Mouse (Mus musculus): ENCODE measurements around the gene Ctsh. TPM values are rescaled to one million over a fixed set of nuclear protein-coding genes. Genes with fewer than 3 reads are reported as not detected.
"Not testable (repeated sequence)": the region's sequence is repeated elsewhere in the genome, so short reads cannot be mapped to it uniquely, and the experiment has no call there.

Ctsh gene
- polyA plus RNA-seq, 1 experiment from 2014 or later = 6.0 TPM

DNA sequence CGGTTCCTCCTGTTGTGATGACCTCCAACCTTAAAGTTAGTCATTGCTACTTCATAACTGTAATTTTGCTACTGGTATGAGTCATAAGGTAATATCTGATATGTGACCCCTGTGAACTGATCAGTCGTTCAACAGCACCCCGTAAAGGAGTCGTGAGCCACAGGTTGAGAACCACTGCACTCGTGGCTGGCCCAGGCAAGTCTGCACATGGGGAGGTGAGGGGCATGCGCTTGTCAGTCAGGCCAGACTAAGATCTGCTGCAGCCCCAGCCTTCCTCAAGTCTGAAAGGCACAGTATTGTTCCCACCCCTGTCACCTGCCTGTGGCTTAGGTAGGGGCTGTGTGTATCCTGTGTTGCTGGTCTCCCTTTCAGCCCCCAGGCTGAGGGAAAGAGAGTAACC, 14.8 kb downstream of the Ctsh start:
- Histone ChIP-seq H3K9ac (ENCODE audit: low read length) (no peak overlapping the region), H3K4me2 (no peak overlapping the region), H3K27ac (ENCODE audit: low read depth, low read length) (no peak overlapping the region), H3K27me3 (ENCODE audit: control insufficient read depth, insufficient read depth, low read length) (no peaks in the 10 kb centered on the region), H3K36me3 (ENCODE audit: control insufficient read depth, insufficient read depth, low read length) (no peaks in the 10 kb centered on the region), H3K4me1 (ENCODE audit: control insufficient read depth, insufficient read depth, low read length) (peaks cover 5% of the 10 kb centered on the region), H3K9me3 (ENCODE audit: control insufficient read depth, low read length) (no peaks in the 10 kb centered on the region), H3K4me3 (ENCODE audit: low read depth, low read length) (no peak overlapping the region)
- DNase-seq (ENCODE audit: low spot score, missing footprints) (no peak), ATAC-seq (ENCODE audit: low FRiP score) (no peak)
- WGBS = 90% methylated on average over 6 of the region's 6 CpGs

DNA sequence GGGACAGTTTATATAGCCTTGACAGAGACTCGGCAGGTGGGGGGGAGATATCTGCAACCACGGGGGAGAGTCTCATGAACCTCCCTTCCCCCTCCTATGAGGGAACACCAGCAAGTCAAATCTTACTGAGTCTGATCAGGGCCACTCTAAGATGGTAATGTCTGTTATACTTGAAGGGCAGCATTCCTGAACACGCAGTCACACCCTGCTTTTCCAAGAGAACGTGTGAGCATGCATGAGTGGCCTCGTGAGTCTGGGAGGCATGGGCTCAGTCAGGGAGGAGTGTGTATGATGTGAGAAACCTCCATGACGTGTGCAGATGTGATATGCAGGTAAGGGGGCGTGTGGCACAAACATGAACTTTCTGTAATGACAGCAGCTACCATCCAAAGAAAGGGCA, 15.5 kb downstream of the Ctsh start:
- H3K36me3 ChIP-seq (ENCODE audit: control insufficient read depth, insufficient read depth, low read length) = no peaks in the 10 kb centered on the region
- H3K27me3 ChIP-seq (ENCODE audit: control insufficient read depth, insufficient read depth, low read length) = no peaks in the 10 kb centered on the region
- H3K9ac ChIP-seq (ENCODE audit: low read length) = no peak overlapping the region
- ATAC-seq (ENCODE audit: low FRiP score) (no peak), DNase-seq (ENCODE audit: low spot score, missing footprints) (no peak)
- H3K4me1 ChIP-seq (ENCODE audit: control insufficient read depth, insufficient read depth, low read length) = peaks cover 5% of the 10 kb centered on the region
- H3K9me3 ChIP-seq (ENCODE audit: control insufficient read depth, low read length) = no peaks in the 10 kb centered on the region
- no peak overlapping the region for H3K4me2 ChIP-seq
- no peak overlapping the region for H3K4me3 ChIP-seq (ENCODE audit: low read depth, low read length)
- 81% methylated on average over 7 of the region's 7 CpGs for WGBS
- H3K27ac ChIP-seq (ENCODE audit: low read depth, low read length) = no peak overlapping the region

DNA sequence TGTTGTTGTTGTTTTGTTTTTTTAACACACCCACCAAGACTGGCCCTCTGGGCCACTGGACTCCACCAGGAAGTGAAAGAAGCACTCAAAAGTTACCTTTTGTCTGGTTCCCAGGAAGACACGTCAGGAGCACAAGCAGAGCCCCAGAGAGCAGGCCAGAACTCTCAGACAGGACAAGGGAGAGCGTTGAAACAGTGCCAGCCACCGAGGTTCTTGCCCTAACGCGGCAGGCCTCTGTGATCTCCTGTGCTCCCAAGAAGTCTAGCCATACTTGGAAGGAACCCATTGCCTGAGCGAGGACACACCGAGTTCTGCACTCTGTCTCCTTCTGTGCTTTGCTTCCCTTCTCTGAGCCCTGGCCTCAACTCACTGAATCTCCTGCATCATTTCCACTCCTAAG, 16.2 kb downstream of the Ctsh start:
- ATAC-seq (ENCODE audit: low FRiP score) (no peak), DNase-seq (ENCODE audit: low spot score, missing footprints) (no peak)
- Histone ChIP-seq H3K4me3 (ENCODE audit: low read depth, low read length) (no peak overlapping the region), H3K27me3 (ENCODE audit: control insufficient read depth, insufficient read depth, low read length) (no peaks in the 10 kb centered on the region), H3K4me1 (ENCODE audit: control insufficient read depth, insufficient read depth, low read length) (peaks cover 5% of the 10 kb centered on the region), H3K27ac (ENCODE audit: low read depth, low read length) (no peak overlapping the region), H3K36me3 (ENCODE audit: control insufficient read depth, insufficient read depth, low read length) (no peaks in the 10 kb centered on the region), H3K4me2 (no peak overlapping the region), H3K9me3 (ENCODE audit: control insufficient read depth, low read length) (no peaks in the 10 kb centered on the region), H3K9ac (ENCODE audit: low read length) (no peak overlapping the region)
- 85% methylated on average over 7 of the region's 7 CpGs for WGBS

DNA sequence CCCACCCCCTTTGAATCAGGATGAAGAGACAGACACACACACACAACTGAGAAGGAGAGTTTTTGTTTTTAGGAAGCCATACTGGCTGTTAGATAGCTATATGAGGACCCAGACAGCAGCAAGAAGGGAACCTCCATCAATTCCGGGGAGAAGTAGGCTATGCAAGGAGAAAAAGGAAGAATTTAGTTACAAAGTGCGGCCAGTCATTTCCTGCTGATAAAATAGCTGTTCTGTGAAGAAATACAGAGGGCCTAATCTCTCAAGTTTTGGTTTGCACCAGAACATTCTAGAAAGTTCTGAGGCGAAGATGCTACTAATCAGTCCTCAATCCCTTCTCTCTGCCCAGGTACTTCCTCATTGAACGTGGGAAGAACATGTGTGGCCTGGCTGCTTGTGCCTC, 21.4 kb downstream of the Ctsh start:
- Histone ChIP-seq H3K27me3 (ENCODE audit: control insufficient read depth, insufficient read depth, low read length) (no peaks in the 10 kb centered on the region), H3K27ac (ENCODE audit: low read depth, low read length) (no peak overlapping the region), H3K9ac (ENCODE audit: low read length) (no peak overlapping the region), H3K4me1 (ENCODE audit: control insufficient read depth, insufficient read depth, low read length) (peaks cover 5% of the 10 kb centered on the region), H3K9me3 (ENCODE audit: control insufficient read depth, low read length) (no peaks in the 10 kb centered on the region), H3K4me3 (ENCODE audit: low read depth, low read length) (no peak overlapping the region), H3K4me2 (no peak overlapping the region), H3K36me3 (ENCODE audit: control insufficient read depth, insufficient read depth, low read length) (no peaks in the 10 kb centered on the region)
- 81% methylated on average over 4 of the region's 4 CpGs for WGBS
- ATAC-seq (ENCODE audit: low FRiP score) (no peak), DNase-seq (ENCODE audit: low spot score, missing footprints) (no peak)

DNA sequence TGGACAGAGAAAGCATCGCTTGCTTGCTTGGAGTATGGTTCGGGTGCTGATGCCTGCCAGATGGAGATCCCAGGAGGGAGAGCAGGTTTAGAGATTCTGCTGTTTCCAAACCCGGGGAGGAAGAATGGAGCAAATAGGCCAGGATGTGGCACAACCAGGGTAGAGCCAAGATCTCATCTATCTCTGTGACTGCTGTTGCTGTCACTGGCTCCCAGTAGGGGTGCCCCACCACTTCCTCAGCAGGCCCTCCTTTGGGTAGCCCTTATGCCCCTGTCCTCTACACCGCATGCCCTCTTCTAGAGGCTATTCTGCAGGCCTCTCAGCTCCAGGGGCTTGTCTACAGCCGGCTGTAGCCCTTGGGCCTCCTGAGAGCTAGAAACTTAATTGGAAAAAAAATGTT, 22.2 kb downstream of the Ctsh start:
- Histone ChIP-seq H3K9me3 (ENCODE audit: control insufficient read depth, low read length) (no peaks in the 10 kb centered on the region), H3K27me3 (ENCODE audit: control insufficient read depth, insufficient read depth, low read length) (no peaks in the 10 kb centered on the region), H3K9ac (ENCODE audit: low read length) (no peak overlapping the region), H3K27ac (ENCODE audit: low read depth, low read length) (no peak overlapping the region), H3K4me3 (ENCODE audit: low read depth, low read length) (no peak overlapping the region), H3K4me1 (ENCODE audit: control insufficient read depth, insufficient read depth, low read length) (no peaks in the 10 kb centered on the region), H3K4me2 (no peak overlapping the region), H3K36me3 (ENCODE audit: control insufficient read depth, insufficient read depth, low read length) (no peaks in the 10 kb centered on the region)
- no peak for ATAC-seq (ENCODE audit: low FRiP score)
- no peak for DNase-seq (ENCODE audit: low spot score, missing footprints)
- WGBS = 83% methylated on average over 5 of the region's 5 CpGs

DNA sequence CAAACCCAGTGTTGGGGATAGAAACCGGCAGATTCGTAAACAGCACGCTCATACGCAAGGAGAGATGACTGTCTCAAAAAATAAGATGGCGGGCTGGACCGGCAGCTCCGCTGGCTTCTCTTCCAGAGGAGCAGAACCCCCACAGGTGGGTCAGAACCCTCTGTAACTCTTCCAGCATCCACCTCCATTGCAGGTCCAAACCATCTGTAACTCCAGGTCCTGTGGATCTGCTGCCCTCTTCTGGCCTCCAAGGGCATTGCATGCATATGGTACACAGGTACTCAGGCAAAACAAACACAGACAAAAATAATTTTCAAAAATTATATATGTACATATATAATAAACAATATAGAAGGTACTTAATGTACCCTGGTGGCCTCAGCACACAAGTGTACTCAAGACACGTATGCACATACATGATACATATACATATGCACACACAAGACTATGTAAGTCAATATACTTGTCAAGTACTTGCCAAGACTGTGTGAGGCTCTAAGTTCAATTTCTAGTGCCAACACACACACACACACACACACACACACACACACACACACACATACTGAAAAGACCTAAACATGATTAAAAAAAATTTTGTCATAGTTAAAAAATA, 23.0 kb downstream of the Ctsh start:
- WGBS = 50% methylated on average over 8 of the region's 8 CpGs
- no peaks in the 10 kb centered on the region for H3K36me3 ChIP-seq (ENCODE audit: control insufficient read depth, insufficient read depth, low read length)
- H3K4me3 ChIP-seq (ENCODE audit: low read depth, low read length) = no peak overlapping the region
- H3K27ac ChIP-seq (ENCODE audit: low read depth, low read length) = no peak overlapping the region
- no peak overlapping the region for H3K4me2 ChIP-seq
- H3K9ac ChIP-seq (ENCODE audit: low read length) = no peak overlapping the region
- ATAC-seq (ENCODE audit: low FRiP score) = peak; percentile 70
- no peaks in the 10 kb centered on the region for H3K9me3 ChIP-seq (ENCODE audit: control insufficient read depth, low read length)
- H3K27me3 ChIP-seq (ENCODE audit: control insufficient read depth, insufficient read depth, low read length) = no peaks in the 10 kb centered on the region
- no peak for DNase-seq (ENCODE audit: low spot score, missing footprints)
- no peaks in the 10 kb centered on the region for H3K4me1 ChIP-seq (ENCODE audit: control insufficient read depth, insufficient read depth, low read length)

DNA sequence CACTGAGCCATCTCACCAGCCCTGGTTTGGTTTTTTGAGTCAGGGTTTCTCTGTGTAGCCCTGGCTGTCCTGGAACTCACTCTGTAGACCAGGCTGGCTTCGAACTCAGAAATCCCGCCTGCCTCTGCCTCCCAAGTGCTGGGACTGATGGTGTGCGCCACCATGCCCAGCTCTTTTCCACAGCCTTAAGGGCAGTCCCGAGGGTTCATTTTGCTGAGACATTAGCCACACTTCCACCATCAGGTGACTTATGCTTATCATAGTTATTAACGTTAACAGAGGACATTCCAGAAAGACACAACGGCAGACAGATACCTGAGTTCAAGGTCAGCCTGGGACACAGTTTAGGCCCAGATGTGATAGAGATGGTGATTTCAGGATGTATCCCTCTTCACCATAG, 28.0 kb downstream of the Ctsh start:
- ATAC-seq (ENCODE audit: low FRiP score); DNase-seq (ENCODE audit: low spot score, missing footprints); H3K27me3 ChIP-seq (ENCODE audit: control insufficient read depth, insufficient read depth, low read length); H3K4me3 ChIP-seq (ENCODE audit: low read depth, low read length); H3K36me3 ChIP-seq (ENCODE audit: control insufficient read depth, insufficient read depth, low read length); H3K9me3 ChIP-seq (ENCODE audit: control insufficient read depth, low read length); H3K4me2 ChIP-seq; H3K9ac ChIP-seq (ENCODE audit: low read length); H3K27ac ChIP-seq (ENCODE audit: low read depth, low read length); H3K4me1 ChIP-seq (ENCODE audit: control insufficient read depth, insufficient read depth, low read length): not testable (repeated sequence)
- 90% methylated on average over 6 of the region's 6 CpGs for WGBS

DNA sequence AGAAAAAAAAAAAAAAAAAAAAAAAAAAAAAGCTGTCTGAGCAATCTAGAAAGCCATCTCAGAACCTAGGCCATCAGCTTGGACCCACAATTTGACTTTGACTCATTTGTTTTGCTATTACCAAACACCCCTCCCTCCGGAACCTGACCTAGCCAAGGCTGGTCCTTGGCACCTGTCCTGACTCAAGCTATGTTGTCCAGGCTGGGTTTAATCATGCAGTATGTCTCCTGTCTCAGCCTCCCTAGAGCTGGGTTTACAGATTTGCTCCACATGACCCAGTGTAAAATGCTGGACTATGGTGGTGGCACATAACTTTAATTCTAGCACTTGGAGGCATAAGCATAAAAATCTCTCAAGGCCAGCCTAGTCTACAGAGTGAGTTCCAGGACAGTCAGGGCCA, 29.0 kb downstream of the Ctsh start:
- Histone ChIP-seq H3K36me3 (ENCODE audit: control insufficient read depth, insufficient read depth, low read length) (no peaks in the 10 kb centered on the region), H3K9me3 (ENCODE audit: control insufficient read depth, low read length) (no peaks in the 10 kb centered on the region), H3K4me3 (ENCODE audit: low read depth, low read length) (no peak overlapping the region), H3K9ac (ENCODE audit: low read length) (no peak overlapping the region), H3K4me1 (ENCODE audit: control insufficient read depth, insufficient read depth, low read length) (no peaks in the 10 kb centered on the region), H3K27ac (ENCODE audit: low read depth, low read length) (no peak overlapping the region), H3K4me2 (no peak overlapping the region), H3K27me3 (ENCODE audit: control insufficient read depth, insufficient read depth, low read length) (no peaks in the 10 kb centered on the region)
- no peak for DNase-seq (ENCODE audit: low spot score, missing footprints)
- no peak for ATAC-seq (ENCODE audit: low FRiP score)
- 90% methylated on average over 1 of the region's 1 CpGs for WGBS

DNA sequence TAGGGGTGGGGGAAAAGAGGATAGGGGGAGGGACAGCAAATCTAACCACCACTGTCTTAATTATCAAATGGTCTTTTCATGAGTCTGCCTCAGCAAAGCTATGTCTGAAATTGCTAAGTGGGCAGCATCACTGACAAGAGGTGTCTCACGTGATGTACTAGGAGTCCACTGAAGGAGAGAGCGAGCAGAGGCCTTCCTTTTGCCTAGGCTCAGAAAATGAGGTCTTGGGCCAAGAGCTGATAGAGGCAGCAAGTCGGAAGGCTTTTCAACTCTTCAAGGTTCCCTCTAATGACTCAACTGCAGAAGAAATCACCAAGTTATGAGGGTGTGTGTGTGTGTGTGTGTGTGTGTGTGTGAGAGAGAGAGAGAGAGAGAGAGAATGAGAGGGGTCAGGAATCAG, 30.2 kb downstream of the Ctsh start:
- WGBS = 91% methylated on average over 3 of the region's 3 CpGs

More for the DNA sequence above, 30.2 kb downstream of the Ctsh start:
- Histone ChIP-seq H3K4me2 (no peak overlapping the region), H3K4me1 (ENCODE audit: control insufficient read depth, insufficient read depth, low read length) (no peaks in the 10 kb centered on the region), H3K9ac (ENCODE audit: low read length) (no peak overlapping the region), H3K27me3 (ENCODE audit: control insufficient read depth, insufficient read depth, low read length) (no peaks in the 10 kb centered on the region), H3K9me3 (ENCODE audit: control insufficient read depth, low read length) (no peaks in the 10 kb centered on the region), H3K27ac (ENCODE audit: low read depth, low read length) (no peak overlapping the region), H3K36me3 (ENCODE audit: control insufficient read depth, insufficient read depth, low read length) (0 out of 2 replicates have a peak, but pooled peaks cover 3% of the 10 kb centered on the region), H3K4me3 (ENCODE audit: low read depth, low read length) (no peak overlapping the region)
- ATAC-seq (ENCODE audit: low FRiP score) (0 out of 2 replicates have a peak, but pooled peaks have one; percentile 10), DNase-seq (ENCODE audit: low spot score, missing footprints) (no peak)
